Mouse (Mus musculus) MEL (cell line): ENCODE data around the gene Htr5b.

Experiments used
- CHD1 ChIP-seq: IDR thresholded peaks from 2 replicates; pipeline ENCODE4 v1.6.1; 2012; ENCODE audit warnings: low read depth, mild to moderate bottlenecking, inconsistent platforms, low read length, improper control_type of control experiment
- CTCF ChIP-seq, 3 experiments: IDR thresholded peaks in 2 of 3; conservative IDR thresholded peaks in 1 of 3; 2 replicates each; pipeline ENCODE4 v1.5.1; 2011 to 2012; ENCODE audit warnings: low read length in 3 of 3, low read depth in 2 of 3, mild to moderate bottlenecking in 2 of 3, improper control_type of control experiment in 1 of 3, inconsistent platforms in 1 of 3, mixed read lengths in 1 of 3, moderate library complexity in 1 of 3; ENCODE audit not compliant: control insufficient read depth in 1 of 3, insufficient read depth in 1 of 3, poor library complexity in 1 of 3, severe bottlenecking in 1 of 3
- E2F4 ChIP-seq: IDR thresholded peaks from 2 replicates; pipeline ENCODE4 v1.6.1; 2011; ENCODE audit warnings: low read depth, low read length, improper control_type of control experiment, borderline replicate concordance
- ETS1 ChIP-seq: IDR thresholded peaks from 2 replicates; pipeline ENCODE4 v1.6.1; 2012; ENCODE audit warnings: low read depth, mild to moderate bottlenecking, inconsistent platforms, low read length, improper control_type of control experiment, moderate library complexity
- GATA1 ChIP-seq: IDR thresholded peaks from 2 replicates; pipeline ENCODE4 v1.6.1; 2011; ENCODE audit warnings: low read depth, low read length, improper control_type of control experiment
- HCFC1 ChIP-seq: IDR thresholded peaks from 2 replicates; pipeline ENCODE4 v1.6.1; 2012; ENCODE audit warnings: low read depth, mild to moderate bottlenecking, inconsistent platforms, low read length, improper control_type of control experiment, moderate library complexity
- MAX ChIP-seq: IDR thresholded peaks from 2 replicates; pipeline ENCODE4 v1.6.1; 2011; ENCODE audit warnings: low read length, improper control_type of control experiment
- MAZ ChIP-seq: IDR thresholded peaks from 2 replicates; pipeline ENCODE4 v1.6.1; 2012; ENCODE audit warnings: low read depth, mild to moderate bottlenecking, inconsistent platforms, low read length, improper control_type of control experiment
- MYB ChIP-seq: IDR thresholded peaks from 2 replicates; pipeline ENCODE4 v1.6.1; 2011; ENCODE audit warnings: mild to moderate bottlenecking, low read depth, low read length, improper control_type of control experiment
- MYC ChIP-seq: IDR thresholded peaks from 2 replicates; pipeline ENCODE4 v1.6.1; 2011; ENCODE audit warnings: low read depth, mild to moderate bottlenecking, low read length, improper control_type of control experiment, moderate library complexity
- POLR2A ChIP-seq, 2 experiments: IDR thresholded peaks; 2 replicates each; pipeline ENCODE4 v1.6.1; 2011 to 2012; ENCODE audit warnings: low read length in 2 of 2, mild to moderate bottlenecking in 2 of 2, control low read depth in 1 of 2, improper control_type of control experiment in 1 of 2, low read depth in 1 of 2, moderate library complexity in 1 of 2; ENCODE audit not compliant: control insufficient read depth in 1 of 2, insufficient read depth in 1 of 2, poor library complexity in 1 of 2
- TBP ChIP-seq: IDR thresholded peaks from 2 replicates; pipeline ENCODE4 v1.8.0; 2011; ENCODE audit warnings: low read depth, low read length, improper control_type of control experiment
- TCF12 ChIP-seq: IDR thresholded peaks from 2 replicates; pipeline ENCODE4 v1.6.1; 2014; ENCODE audit warnings: low read depth, mild to moderate bottlenecking, inconsistent platforms, low read length, improper control_type of control experiment, moderate library complexity
- ZNF384 ChIP-seq: IDR thresholded peaks from 2 replicates; pipeline ENCODE4 v1.6.1; 2012; ENCODE audit warnings: low read depth, mild to moderate bottlenecking, inconsistent platforms, low read length, improper control_type of control experiment

- TF ChIP-seq HCFC1 (no peak), GATA1 (peak; percentile 58), ZNF384 (no peak), TCF12 (no peak), POLR2A (IDR thresholded peaks at IDR 0.05; ENCODE audit: control insufficient read depth in 1 of 2, insufficient read depth in 1 of 2, low read depth in 1 of 2, low read length in 2 of 2, poor library complexity in 1 of 2) (no peak), CTCF (IDR thresholded peaks at IDR 0.05 in 2 of 3, conservative IDR thresholded peaks at IDR 0.05 in 1 of 3; ENCODE audit: control insufficient read depth in 1 of 3, insufficient read depth in 1 of 3, low read depth in 2 of 3, low read length in 3 of 3, poor library complexity in 1 of 3, severe bottlenecking in 1 of 3) (no peak), CHD1 (no peak), E2F4 (no peak), TBP (no peak), MAX (no peak), MYB (no peak), MYC (no peak), MAZ (no peak), ETS1 (no peak)
Measured at GRCm38 (mm10) chr1:121511966-121512365, 16.3 kb downstream of the Htr5b start.
